Mouse (Mus musculus) mature B cell (primary cell): ENCODE data around the gene Adh4.
"Not testable (repeated sequence)": the region's sequence is repeated elsewhere in the genome, so short reads cannot be mapped to it uniquely, and the experiment has no call there.

Experiments
- in situ Hi-C: fragments of 300-500 bp; cut with MboI; formaldehyde crosslinking; loops from 2 replicates; pipeline ENCODE4 v1.14.3; 2019

Gene Adh4

DNA sequence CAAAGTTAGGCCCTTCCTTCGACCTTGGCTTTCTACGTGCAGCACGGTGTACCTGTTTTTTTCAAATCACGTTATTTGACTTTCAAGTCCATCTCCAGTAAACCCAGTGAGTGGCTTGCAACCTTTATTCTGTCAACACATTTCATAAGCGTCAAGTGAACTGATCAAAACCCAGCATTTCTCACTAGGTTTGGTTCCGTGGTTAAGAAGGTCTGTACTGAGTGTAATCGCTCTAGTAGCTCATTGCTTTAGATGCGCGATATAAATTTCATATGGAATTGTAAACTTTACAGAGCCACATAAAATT lies 28.2 kb downstream of the Adh4 start:
- in situ Hi-C loops = no loop called here

- in situ Hi-C loops = no loop called here
Observed at GRCm38 (mm10) chr3:138448077-138448860, 33.0 kb downstream of the Adh4 start.

- in situ Hi-C loops = no loop called here
Observed at GRCm38 (mm10) chr3:138452169-138452568, 36.9 kb downstream of the Adh4 start.

DNA sequence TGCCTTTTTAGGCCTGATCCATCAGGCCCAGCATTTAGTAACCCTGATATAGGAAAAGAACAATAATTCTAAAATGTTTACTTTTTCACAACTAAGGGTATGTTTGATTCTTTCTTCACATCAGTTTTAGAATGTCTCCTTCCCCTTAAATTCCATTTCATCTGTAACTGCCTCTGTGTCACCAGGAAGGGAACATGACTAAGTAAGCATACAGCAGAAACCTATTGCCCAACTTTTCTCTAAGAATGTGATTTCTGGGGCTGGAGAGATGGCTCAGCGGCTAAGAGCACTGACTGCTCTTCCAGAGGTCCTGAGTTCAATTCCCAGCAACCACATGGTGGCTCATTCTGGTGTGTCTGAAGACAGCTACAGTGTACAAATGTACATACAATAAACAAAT lies 39.0 kb downstream of the Adh4 start:
- in situ Hi-C loops = no loop called here

DNA sequence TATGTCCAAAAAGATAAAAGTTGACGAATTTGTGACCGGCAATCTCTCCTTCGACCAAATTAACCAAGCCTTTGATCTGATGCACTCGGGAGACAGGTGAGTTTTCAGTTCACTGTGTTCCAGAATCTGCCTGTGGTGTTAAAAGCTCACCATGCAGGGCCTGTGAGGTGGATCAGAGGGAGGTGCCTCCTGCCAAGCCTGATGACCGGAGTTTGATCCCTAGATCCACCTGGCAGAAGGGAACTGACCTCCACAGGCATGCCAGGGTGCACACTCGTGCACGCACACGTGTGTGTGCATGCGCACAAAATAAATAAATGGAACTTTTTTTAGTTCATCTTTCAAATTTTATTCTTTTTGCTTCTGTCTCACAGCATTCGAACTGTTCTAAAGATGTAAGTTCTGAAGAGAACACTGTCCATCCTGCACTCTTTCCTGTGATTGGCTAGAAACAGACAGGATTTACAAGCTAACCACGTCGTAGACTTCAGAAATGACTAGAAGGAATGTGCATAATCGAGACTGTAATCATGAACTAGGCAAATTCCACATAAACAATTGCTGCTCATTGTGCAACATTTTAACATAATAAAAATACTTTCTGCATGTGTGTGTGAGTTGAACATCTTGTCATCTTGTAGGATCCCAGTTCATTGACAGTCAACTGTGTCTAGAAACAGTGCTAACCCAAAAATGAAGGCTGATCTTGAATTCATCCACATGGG lies 39.6 kb downstream of the Adh4 start:
- in situ Hi-C loops = no loop called here

DNA sequence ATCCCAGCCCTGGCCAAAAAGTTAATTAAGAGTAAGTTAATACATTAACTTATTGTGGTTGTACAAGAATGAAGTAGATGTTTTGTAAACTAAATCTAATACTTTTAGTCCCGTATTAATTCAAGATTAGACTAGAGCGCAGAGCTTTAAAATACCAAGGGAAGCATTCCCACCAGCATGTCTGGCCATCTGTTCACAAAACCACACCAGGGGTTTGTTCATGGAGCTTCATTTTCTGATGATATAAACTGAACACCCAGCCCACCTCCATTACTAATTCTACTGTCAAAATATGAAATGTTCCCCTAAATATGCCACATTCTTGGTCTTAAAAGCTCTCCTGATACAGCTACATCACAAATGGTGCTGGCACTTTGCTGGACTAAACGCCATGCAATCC lies 43.2 kb downstream of the Adh4 start:
- in situ Hi-C loops = no loop called here

GRCm38 (mm10) chr3:138460260-138460659 lies 45.0 kb downstream of the Adh4 start:
- in situ Hi-C loops = no loop called here

GRCm38 (mm10) chr3:138461832-138462231 lies 46.6 kb downstream of the Adh4 start:
- in situ Hi-C loops = no loop called here

- in situ Hi-C loops = no loop called here
Observed at GRCm38 (mm10) chr3:138463137-138463536, 47.9 kb downstream of the Adh4 start.

DNA sequence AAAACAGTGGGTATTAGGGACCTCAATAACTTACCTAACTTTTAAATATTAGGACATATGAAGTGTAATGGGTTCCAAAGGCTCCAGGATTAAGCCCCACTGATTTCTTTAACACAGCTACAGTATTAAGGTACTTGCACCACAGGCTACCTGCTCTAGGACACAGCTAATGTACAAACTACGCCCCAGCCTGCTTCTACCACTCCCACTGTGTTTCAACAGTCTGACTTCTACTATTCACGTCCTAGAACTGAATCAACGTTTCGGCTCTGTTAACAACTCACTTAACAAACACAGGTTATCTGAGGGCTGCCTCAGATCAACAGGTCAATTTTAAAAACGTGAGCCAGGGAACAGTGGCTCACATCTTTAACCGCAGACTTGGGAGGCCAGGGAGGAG lies 48.5 kb downstream of the Adh4 start:
- in situ Hi-C loops = no loop called here

DNA sequence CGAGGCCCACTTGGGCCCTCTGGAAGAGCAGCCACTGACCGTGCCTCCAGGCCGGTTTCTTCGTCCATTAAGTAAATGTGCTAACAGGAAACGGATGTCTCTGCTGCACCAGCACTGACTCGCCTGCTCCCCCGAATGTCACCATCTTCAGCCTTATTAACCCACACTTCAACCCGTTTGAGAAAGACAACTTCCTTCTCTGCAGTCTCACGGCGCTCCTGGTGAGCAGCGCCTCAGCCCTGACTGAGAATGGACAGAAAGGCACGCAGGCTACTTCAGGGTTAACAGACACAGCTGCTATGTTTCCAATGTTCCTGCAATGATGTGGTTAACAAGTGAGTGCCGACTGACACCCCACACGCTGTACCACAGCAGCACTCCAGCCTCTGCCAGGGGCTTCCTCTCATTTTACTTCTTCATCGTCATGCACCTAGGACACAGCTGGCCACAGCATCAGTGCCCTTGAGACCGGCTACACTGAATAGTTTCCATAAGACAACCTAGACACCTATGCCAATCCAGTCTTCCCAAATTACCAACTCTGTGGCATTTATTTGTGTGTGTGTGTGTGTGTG lies 49.4 kb downstream of the Adh4 start:
- in situ Hi-C loops = no loop called here

DNA sequence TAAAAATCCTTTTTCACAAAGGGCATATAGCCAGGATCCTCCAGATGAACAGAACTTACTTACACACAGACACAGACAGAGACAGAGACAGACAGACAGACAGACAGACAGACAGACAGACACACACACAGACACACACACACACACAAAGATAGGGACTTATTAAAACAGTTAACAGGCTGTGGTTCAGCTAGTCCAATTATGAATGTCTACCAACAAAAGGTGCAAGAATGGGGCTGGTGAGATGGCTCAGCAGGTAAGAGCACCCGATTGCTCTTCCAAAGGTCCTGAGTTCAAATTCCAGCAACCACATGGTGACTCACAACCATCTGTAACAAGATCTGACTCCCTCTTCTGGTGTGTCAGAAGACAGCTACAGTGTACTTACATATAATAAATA lies 51.4 kb downstream of the Adh4 start:
- in situ Hi-C loops = not testable (repeated sequence)

DNA sequence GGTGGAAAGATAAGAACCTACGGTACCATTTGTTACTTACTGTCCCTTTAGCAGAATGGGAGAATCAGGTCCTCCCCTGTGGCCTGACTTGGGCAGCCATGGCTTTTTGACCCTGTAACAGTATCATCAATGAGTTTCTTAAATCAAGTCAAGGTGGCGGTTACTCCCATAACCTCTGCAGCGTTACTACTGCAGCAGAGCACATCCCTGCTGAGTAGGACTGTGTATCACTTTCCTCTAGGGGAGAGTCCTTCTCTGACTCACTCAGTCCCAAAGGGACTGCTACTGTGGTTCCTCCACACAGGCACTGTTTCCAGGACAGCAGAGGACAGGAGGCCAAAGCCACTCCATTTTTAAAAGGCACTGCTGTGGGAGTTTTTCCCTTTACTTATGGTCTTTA lies 55.8 kb downstream of the Adh4 start:
- in situ Hi-C loops = no loop called here

- in situ Hi-C loops = no loop called here
Observed at GRCm38 (mm10) chr3:138479489-138479888, 64.2 kb downstream of the Adh4 start.
